Mouse (Mus musculus) embryo, embryonic 10 days (tissue): ENCODE measurements around the gene Rpl39l.
A peak's percentile ranks its signal among the peaks of the same experiment; 100 is the strongest.
"Not testable (repeated sequence)": the region's sequence is repeated elsewhere in the genome, so short reads cannot be mapped to it uniquely, and the experiment has no call there.

ENCODE experiments used
- DNase-seq: peaks from one replicate; pipeline ENCODE4 v3.0.0-alpha.2; 2015; ENCODE audit warnings: low spot score

Gene Rpl39l

DNA sequence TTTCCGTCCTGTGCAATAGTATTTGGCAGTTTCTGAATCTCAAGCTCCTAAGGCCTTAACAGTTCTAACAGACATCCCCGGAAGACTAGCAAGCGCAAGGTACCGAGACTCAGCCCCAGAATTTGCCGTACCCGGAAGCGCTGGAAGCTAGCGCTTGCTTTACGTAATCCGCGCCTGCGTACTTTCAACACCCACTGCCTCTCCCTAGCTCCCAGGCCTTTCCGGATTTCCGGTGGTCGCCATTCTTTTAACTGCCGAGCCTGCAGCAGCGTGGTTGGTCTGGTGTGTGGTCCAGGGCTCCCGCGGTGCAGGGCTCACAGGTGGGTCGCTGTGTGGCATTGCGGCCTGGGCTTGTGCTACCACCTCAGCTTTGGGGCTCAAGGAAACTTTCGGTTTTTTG is at the start of gene Rpl39l:
Rpl39l (plus strand) TSS at position 222 of the 400 bp plus-strand sequence.
- no peak for DNase-seq

DNA sequence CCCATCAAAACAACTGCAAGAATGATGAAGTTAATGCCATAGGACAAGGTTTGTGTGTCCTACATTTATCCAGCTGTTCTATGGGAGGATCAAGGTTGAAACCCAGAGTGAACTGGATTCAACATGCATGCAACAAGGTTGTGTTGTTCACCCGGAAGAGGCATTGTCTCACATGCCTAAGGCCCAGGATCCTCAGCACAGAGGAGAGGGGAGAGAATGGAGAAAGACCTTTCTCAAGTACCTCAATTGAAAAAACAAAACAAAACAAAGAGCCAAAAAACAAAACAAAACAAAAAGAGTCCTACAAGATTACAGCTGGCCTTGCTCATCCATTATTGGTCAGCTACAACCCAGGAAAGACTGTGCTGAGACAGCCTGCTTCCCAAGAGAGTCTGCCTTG is 42.4 kb upstream of the Rpl39l start:
- no peak for DNase-seq

DNA sequence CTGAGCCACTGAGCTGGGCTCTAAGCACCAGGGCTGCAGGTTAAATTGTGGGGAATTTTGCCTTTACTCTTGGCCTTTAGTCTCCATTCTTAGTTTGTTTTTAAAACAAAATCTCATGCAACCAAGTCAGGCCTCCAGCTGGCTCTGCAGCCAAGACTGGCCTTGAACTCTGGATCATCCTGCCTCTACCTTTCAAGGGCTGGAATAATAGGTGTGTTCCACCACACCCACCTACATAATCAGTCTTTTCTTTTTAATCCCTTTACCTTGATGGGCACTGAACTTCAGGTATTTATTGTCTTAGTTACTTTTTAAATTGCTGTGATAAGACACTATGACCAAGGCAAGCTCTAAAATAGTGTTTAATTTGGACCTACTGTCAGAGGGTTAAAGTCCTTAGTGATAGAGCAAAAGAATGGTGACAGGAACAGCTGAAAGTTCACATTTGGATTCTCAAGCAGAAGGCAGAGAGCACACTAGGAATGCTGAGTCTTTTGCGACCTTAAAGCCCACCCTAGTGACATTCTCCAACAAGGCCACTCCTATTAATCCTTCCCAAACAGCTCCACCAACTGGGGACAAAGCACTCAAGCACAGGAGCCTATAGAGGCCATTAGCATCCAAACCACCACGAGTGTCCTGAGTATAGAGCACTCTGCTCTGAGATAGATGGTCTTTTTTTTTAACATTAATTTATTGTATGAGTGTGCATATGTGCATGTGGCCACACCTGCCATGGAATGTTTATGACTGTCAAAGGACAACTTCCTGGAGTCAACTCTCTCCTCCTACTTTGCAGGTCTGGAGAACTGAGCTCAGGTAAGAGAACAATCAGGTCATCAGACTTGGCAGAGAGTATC is 40.7 kb upstream of the Rpl39l start:
- no peak for DNase-seq

DNA sequence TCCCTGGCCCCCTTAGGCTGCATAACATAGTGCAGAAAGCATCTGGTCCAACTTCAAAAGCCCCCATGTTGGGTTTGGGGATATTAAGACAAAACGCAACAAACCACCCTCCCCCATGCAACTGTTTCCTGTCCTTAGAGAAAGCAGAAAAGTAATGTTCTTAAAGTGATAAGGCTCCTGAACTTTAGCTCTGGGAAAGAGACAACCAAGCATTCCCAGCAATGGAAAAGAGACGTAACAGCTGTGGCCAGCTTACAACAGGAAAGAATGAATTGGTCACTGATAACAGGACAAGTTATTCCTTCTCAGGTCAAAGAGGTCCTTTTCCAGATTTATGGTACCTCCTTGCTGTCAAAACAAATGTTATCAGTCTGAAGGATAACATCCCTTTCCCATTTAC is 26.9 kb upstream of the Rpl39l start:
- DNase-seq: no peak

DNA sequence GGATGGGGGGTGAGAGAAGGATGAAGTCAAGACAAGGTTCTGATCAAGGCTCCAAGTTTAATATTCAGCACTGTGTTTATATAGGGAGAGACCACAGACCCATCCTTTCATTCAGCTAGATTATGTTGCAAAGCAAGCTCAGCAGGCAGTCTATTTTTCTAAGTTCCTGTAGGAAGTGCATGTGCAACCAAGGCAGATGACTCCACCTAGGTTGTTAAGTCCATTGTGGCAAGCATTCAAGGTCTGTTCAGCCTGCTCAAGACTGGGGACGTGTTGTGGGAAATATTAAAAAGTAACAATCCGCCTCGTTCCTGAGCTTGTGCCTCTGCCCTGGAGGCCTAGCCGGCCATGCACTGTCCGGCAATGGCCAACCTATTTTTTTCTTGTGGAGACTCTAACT is 22.6 kb upstream of the Rpl39l start:
- no peak for DNase-seq

DNA sequence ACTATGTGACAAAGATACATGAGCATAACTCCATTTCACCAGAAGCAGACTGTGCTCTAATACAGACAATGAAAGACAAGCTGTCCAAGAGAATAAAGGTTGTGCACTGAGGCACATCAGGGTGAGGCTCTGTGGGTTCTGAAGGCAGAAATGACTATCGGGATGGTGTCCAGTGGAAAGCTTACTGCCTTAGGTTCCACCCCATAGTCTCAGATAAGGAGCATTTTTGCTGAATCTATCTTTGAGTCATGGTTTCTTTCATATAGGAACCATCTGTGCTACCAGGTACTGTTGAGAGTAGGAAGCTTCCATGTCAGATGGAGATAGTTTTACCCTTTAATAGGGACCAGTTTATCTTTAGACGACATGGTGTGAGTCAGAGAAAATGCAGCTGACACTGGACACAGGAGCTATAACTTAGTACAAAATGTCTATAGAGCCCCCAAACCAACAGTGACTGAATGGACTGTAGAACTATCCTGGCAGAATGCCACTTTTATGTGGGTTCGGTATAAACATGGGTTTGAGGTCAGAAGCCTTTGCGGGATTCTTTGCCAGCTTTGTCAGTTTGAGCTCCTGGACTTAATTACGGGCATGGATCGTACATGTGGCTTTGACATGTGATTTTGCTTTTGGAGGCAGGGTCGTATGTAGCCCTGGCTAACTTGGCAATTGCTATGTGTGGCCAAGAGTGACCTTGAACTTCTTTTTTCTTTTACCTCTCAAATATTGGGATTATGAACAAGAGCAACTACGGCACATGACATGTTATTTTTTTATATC is 712 bp upstream of the Rpl39l start:
- no peak for DNase-seq

DNA sequence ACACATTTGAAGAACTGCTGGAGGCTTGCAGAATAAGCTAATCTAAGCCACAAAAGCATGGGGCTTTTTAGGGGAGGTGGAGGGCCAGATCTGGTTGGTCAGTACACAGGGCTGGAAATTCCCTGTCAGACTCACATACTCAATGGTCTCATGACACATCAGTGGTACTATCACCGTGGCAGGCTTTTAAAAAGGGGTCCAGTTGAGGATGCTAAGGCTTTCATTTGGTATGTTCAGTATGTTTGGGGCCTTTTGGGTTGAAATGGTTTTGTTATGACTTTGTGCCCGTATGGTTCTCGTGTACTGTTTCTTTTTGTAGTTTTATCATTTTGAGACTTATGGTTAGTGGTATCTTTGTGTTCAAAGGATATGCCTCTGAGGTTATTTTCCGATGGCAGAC is 1.2 kb downstream of the Rpl39l start:
- no peak for DNase-seq

DNA sequence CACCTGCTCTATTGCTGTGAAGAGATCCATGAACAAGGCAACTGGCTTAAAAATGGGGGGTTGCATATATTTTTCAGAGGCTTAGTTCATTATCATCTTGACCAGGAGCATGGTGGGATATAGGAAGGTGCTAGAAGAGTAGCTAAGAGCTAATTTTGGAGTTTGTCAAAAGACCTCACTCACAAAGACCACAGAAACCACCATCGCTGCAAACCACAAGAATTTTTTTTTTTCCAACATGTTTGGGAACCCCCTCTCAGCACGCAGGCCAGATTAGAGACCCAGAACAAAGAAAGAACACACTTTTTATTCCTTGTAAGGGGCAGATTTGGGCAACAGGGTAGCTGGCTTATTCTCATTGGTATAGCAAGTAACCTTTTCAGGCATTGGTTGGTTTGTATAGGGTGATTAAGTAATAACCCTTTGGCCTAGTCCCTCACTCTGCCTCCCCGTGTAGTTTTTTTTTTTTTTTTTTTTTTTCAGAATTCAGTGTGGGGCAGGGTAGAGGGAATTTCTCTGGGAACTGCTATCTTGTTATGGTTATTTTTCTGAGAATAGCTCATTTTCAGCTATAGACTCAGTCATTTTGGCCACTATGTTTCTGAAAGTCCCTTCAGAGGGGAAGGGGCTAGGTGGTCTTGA is 2.3 kb downstream of the Rpl39l start:
- DNase-seq: no peak

DNA sequence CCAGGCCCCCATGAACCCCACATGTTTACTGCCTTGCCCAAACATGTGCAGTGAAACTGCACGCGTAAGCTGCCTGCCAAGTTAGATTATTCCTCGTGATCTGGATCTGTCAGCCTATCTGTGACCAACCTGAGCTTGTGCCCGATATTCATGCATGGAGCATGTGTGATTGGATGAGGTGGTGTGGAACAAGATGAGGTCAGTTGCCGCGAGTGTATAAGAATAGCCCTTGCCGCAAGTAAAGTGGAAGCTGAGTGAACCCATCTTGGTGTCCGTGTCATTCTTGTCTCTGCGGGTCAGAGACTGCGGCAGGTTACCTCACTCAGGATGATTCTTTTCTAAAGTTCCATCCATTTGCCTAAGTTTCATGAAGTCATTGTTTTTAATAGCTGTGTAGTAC is 17.4 kb downstream of the Rpl39l start:
- not testable (repeated sequence) for DNase-seq

DNA sequence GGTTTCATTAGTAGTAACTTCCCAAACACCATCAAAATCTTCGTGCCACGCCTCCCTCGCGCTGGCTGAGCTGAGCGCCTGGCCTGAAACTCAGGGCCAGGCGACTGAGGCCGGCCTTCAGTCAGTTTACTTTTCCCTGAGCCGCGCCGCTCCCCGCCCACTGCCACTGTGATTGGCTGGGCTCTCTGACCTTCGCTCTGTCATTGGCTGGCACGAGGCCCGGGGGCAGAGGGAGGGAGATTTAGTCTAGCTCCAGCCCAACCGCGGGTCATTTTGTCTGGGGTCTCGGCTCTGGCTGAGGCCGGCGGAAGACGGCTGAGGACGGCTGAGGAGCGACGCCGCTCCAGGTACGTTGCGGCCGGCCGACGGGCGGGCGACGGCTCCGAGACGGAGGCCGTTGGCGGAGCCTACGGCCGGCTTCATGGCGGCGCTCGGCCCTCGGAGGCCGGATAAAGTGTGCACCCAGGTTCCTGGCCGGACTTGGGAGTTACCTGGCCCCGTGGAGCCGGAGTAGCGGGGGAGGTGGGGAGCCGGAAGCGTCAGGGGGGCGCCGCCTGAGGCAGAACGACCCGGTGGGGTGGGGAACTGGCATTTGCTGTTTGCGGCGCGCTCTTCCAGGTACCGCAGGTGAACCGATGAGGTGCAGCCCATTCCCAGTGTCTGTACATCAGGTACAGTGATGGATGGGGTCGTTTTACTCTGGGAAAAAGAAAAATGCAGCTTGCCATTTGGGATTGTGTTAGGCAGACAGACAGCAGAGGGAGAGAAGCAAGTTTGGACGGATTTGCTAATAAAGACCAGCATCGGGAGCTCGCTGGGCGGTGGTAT is 22.9 kb downstream of the Rpl39l start, which contains the start of gene Atf7ip2:
Atf7ip2 (plus strand) TSS at position 34 of the 828 bp plus-strand sequence.
- DNase-seq: peak; percentile 96

DNA sequence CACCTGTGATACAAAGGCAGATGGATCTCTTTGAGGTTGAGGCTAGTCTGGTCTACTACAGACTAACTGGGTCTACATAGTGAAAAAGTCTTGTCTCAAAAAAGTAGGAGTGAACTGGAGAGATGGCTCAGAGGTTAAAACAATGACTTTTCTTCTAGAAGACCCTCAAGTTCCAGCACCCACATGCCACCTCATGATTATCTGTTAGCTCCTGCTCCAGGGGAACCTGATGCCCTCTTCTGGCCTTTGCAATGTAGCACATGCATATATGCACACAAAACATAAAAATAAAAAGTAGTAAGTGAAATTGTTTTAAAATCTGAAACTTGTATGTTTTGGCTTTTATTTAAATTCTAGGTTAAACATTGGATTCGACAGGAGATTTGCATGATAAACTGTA is 38.8 kb downstream of the Rpl39l start:
- DNase-seq: peak; percentile 4

DNA sequence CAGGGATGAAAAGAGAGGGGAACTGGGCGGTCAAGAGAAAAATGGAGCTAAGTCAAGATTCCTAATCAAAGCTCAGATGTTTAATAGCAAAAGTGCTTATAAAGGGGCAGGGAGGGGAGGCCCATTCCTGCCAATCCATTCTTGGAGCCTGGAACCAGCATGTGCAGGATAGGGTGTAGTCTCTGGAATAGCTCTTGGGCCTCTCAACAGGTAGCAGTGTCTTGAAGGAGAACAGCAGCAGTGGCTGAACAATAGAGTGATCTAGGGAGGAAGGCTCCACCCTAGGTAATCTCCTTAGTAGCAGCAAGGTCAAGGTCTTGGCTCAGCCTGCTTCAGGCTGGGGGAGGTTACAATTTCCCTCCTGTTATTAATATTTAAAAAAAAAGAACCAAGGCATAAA is 46.3 kb downstream of the Rpl39l start:
- not testable (repeated sequence) for DNase-seq

DNA sequence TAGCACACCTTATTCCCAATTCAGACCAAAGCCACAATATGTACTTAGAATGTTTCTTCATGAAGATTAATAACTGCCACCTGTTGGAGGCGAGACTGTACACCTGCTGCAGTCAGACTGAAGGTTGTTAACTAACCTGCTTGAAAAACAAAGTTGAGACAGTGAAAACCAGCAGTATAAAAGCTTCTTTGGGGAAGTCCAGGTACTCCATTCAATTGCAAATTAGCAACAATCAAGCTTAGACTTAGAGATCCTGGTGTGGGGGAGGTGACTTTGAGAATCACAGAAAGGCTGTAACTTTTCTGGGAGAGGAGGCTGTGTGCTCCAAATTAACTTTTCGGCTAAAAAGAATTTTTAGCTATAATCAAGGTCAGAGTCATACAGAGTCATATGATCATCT is 47.0 kb downstream of the Rpl39l start:
- not testable (repeated sequence) for DNase-seq
